Mouse (Mus musculus): ENCODE measurements around the gene Il18.

Il18 gene

DNA sequence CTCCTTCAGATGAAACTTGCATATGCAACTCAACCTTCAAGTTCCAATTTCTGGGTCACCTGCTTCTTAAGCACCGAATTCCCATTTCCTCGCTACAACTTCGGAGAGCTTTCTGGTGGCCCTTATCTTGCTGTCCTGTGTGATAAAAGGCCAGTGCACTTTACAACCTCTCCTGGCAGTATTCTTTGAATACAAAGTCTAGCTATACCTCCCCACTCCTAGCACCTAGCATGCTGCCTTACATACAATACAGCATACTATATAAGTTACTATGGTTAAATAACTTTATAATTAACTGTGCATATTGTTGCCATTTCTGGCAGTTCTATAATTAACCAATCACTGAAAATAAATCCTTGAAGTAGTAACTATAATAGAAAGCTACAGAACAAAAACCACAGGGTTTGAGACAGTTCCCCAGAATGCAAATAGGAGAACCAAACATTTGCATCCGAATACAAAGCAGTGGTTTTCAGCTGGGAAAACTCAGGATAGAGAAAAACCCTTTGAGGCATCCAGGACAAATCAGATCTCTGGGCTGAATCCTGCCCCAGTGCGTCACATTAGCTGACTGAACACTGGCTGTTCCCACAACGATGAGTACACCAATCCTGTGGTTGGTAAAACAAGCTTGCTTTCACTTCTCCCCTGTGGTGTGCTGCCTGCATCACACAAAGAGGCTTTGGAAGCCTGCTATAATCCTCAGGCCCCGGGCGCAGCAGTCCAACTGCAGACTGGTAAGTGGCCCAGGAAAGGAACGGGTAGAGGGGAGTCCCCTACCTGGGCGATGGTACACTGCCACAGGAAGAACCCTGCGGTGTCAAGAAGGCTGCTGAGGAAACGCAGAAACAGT is at the start of gene Il18:
Gene Il18, plus strand, starts transcription at position 587 of the 853 bp plus-strand sequence.
- peak; percentile 76 for DNase-seq (ENCODE audit: low read depth)

DNA sequence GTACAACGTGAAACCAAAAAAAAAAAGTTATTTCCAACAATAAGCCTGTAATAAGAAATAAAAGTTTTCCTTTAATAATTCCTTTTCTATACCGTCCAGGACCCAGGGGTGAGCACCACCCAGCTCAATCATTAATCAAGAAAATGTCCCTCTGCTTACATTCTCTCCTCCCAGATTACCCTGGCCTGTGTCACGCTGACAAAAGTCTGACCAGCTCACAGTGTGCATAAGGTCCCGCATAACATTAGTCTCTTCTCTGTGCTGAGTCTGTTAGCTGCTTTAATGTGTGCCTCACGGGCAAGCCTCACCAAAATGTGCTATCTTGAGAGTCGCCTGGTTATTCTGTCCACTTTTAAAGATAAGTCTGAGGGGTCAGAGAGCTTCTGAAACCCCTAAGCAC is 49.2 kb upstream of the Il18 start:
- DNase-seq (ENCODE audit: low read depth), result no peak

DNA sequence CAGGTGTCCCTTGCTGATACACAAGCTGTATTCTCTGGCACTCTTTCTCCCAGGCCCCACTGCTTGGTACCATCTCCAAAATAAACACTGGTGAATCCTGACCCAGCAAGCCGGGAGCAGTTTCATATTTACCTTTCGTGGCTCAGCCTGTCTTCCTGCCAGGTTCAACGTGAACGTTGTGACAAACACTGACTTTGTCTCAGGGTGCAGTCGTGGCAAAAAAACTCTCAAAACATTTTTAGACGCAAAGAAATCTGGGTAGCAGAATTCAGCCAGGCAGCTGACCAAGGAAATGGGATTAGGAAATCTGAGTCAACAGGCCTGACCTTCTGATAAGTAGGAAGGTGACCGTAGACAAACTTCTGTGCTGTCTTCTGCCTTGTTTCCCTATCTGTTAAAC is 47.1 kb upstream of the Il18 start:
- no peak for DNase-seq (ENCODE audit: low read depth)

DNA sequence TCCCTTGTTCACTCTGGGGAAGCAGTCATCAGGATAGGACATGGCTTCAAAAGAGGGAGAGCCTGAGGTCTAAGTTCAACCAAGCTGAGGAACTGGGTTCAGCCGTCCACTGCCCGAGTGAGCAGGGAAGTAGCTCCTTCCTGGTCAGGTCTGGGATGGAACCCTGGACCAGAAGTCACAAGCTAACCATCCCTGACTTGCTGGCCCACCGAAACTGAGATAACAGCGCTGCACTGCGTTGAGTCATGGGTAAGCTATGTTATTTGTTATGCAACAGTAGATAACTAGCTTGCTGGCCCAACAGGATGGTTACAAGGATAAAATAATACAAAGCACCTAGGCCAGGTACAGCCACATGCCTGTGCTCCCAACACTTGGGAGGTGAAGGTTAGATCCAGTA is 39.2 kb upstream of the Il18 start:
- DNase-seq (ENCODE audit: low read depth), result no peak

DNA sequence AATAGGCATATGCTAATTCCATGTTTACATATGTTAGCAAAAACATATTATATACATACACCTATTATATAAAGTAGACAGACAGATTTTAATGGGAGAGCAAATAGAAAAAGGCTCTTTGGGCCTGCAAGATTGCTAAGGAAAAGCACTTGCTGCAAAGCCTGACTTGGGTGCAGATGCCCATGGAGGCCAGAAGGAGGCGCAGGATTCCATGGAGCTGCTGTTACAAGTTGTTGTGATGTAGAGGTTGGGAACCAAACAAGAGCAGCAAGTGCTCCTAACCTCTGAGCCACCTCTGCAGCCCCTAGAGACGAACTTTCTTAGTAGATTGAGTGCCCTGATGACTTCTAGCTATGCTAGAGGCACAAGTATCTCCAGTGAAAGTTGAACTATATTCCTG is 35.8 kb upstream of the Il18 start:
- DNase-seq (ENCODE audit: low read depth), result no peak

DNA sequence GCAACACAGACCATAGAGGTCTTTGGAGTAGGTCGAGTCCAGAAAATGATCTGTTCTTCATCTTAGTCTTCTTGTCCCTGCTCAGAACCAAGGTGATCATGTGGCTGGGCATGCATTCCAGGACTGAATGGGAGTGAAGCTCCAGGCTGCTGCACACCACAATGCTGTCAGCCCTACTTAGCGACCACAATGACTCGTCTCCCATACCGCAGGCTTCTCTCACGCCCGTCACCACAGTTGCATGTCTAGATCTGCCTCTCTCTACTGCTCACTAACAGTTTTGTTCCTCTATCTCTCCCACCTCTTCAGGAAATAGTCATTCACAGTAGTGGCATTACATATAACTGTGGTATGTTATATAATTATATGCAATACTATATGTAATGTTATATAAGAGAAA is 33.9 kb upstream of the Il18 start:
- DNase-seq (ENCODE audit: low read depth), result no peak

DNA sequence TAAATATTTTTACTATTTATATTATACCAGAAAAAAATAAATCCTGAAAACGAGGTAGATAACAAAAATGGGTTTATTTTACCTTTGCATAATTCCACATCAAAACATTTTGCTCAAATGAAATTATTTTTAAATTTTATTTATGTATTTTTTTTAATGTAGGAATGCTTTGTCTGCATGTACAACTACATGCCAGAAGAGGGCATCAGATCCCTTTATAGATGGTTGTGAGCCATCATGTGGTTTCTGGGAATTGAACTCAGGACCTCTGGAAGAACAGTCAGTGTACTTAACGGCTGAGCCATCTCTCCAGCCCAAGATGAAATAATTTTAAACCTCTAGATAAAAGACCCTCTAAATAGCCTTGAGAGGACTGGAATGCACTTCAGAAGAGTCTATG is 33.1 kb upstream of the Il18 start:
- no peak for DNase-seq (ENCODE audit: low read depth)

DNA sequence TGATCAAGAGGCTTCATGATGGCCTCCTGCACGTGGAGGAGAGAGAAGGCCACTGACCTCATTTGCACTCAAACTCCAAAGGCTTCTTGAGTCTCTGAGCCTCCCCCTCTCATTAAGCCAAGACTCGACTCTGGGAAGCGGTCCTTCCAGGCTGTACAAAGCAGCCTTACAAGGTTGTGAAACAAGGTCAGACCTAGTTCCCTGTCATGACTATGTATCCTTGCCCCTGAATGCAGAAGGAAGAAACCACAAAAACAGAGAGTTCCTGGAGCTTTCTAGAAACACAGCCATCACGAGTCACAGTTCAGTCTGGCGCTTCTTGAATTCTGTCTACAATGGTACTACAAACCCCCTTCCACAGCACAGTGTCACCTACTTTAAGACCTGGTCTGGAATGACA is 32.1 kb upstream of the Il18 start:
- DNase-seq (ENCODE audit: low read depth), result no peak

DNA sequence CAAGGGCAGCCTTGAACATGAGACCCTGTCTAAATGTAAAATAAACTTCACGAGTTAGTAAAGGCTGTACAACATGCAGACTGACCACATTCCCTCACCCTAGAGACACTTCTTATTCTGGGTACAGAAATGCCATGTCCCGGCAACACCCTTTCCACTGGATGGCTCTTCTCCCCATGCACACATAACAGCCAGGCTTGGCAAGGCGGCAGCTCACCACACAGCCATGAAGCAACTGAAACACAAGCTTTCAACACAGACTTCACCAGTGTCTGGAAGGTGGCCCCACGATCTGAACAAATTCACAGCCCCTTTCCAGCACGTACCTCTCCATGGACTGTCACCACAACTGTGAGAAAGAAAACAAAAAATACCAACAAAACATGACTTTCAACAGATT is 29.7 kb upstream of the Il18 start:
- DNase-seq (ENCODE audit: low read depth), result no peak

DNA sequence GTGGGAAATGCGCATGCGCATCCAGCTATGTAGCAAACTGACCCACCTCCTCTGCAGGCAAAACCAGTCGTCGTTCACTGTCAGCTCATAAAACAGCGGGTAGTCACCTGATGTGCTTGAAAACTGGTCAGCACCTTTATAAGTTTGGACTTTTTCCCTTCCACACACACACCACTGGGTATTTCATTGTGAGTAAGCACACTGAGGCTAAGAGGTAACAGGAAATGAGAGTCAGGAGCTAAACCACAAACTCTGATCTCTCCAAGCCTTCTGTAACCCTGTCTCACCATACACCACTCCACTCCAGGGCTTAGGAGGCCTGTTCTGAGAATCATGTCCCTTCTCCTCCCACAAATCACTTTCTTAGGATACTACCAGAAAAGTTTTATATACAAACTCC is 29.0 kb upstream of the Il18 start:
- no peak for DNase-seq (ENCODE audit: low read depth)

DNA sequence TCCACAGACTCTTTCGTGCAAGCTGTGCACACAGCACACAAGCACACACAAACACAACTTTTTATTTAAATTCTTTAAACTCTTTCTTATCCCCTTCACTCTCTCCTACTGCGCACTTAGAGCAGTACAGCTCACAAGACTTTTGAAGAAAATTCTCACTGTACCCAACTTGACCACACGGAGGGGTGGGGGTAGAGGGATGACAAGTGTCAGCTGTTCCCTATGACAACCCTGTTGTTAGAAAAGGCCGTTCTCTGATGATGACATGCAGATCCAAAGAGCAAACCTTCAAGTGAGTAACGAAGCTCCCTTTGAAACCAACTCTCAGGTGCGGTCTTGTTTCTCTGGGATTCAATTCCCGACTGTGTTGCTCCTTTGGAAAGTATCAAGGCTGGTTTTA is 26.8 kb upstream of the Il18 start:
- DNase-seq (ENCODE audit: low read depth), result no peak

DNA sequence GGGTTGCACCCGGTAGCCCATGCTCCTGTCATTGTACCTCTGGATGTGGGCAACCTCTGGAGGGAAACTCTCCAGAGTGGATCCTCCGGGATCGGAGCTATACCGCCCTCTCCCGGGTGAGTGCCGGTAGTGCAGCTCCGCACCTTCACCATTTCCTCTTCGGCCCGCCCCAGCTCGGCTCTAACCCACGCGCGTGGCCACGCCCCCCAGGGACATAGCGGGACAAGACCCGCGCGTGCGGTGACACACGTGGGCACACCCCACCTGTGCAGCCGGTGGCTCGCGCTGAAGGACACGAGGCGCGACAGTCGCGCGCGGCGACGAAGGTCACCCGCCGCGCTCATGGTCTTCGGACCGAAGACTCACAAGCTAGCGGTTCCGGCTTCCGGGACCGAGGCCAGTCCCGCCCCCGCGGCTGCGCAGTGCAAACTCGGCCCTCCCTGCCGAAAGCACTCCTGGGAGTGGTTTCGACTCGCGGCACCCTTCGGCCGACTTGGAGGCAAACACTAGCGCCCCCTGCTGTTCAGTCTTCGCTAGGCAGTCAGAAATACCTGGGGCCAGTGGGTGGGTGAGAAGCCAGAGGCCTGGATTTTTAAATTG is 26.2 kb upstream of the Il18 start, which contains the start of gene Pts:
Gene Pts, minus strand, starts transcription at position 432 of the 600 bp plus-strand sequence.
- DNase-seq (ENCODE audit: low read depth), result peak; percentile 92

DNA sequence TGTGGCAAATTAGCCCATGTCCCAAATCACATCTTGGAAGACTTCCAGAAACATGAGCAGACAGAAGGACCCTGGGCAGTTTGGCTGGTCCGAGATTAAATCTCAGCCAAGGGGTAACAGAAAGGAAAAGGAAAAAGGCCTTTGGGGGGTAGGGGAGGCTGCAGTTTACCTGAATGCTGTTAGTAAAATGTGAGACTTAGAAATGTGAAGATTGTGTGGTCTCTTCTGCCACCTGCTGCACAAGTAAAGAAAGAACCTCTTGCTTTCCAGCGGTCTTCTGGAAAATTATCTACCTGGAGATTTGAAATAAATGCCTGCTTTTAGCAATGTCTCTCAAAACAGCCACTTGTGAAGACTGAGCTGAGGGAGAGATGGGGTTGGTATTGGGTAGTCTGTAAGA is 23.7 kb upstream of the Il18 start:
- DNase-seq (ENCODE audit: low read depth), result no peak

DNA sequence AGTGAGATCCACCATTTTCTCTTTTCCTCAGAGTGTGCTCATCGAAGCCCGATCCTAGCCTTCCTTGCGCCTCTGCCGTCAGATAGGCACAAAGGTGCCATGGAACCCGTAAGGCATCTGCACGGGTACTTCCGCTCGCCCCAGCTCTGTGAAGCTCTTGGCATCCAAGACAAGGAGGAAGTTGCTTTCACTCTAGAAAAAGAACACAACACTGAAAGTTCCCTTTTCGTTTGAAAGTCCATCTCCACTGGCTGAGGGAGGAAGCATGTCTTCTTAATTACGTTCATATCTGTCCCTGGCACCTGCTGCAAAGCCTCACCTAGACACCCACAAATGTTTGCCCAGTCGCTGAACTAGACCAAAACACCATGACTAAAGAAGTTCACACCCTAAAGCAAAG is 21.3 kb upstream of the Il18 start:
- no peak for DNase-seq (ENCODE audit: low read depth)

DNA sequence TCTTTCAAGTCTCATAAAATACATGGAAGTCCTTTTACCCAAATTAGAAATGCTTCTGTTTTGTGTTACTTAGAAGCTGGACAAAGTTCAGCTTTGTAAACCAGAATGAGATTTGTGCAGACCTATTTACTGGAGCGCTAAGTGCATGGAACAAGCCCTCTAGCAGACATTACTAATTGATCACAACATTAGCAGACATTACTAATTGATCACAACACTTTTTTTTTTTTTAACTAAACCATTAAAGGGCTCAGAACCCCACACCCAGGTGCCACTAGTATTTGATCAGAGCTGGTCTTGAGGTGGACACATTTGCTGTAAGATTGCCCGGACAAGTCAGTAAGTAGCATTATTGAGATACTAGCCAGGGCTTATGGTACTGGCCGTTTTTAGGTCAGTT is 20.8 kb upstream of the Il18 start:
- no peak for DNase-seq (ENCODE audit: low read depth)

DNA sequence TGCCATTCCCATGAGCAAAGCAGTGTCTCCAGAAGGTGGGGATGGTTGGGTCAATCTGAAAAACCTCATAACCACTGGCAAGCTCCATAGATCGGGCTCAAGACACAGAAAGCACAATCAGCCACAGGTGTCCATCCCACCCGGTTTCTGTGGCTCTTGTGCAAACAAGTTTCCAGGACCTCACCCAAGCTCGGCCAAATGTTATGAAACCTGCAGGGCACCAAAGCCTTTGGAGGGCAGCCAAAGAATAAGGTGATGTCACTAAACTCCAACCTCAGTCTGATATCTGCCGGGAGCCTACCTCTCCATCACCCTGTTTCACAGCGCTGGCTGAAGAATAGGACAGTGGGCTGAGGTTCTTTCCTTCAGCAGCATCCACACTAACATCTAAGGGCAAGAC is 18.7 kb upstream of the Il18 start:
- no peak for DNase-seq (ENCODE audit: low read depth)

DNA sequence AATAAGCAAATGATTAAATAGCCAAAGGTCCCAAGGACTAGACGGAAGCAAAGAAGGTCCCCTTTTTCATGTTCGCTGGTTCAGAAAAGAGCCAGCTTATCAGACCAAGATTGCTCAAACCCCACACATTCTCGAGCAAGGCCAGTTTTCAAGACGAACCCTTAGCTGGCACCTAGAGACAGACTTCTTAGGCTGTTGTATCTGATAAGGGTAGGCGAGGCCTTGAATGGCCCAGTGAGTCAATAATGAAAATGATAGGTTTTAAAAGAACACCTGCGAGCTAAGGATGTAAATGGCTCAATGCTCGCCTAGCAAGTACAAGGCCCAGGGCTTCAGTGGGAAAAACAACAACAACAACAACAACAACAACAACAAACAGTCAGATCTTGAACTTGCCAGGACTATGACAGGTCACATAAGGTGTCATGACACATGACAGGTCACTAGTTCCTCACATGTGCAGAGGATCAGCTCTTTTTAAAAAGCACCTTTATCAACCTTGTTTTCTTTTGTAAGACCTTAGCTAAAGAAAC is 18.0 kb upstream of the Il18 start:
- DNase-seq (ENCODE audit: low read depth), result no peak

DNA sequence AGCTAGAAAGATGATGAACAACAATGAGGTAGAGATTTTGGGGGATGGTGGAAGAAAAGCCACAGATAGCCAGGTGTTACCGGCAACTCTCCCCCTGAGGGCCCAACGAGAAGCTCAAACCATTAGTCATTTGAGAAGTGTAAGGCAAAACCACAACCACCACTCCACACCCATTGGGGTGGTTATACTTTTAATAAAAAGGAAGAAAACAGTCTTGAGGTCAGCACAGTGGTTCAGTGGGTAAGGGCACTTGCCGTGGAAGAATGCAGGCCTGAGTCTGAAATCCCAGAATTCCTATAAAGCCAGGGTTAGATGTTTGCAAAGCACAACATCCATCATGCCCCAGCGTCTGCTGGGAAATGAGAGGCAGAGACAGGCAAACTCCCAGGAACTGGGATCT is 17.3 kb upstream of the Il18 start:
- no peak for DNase-seq (ENCODE audit: low read depth)

DNA sequence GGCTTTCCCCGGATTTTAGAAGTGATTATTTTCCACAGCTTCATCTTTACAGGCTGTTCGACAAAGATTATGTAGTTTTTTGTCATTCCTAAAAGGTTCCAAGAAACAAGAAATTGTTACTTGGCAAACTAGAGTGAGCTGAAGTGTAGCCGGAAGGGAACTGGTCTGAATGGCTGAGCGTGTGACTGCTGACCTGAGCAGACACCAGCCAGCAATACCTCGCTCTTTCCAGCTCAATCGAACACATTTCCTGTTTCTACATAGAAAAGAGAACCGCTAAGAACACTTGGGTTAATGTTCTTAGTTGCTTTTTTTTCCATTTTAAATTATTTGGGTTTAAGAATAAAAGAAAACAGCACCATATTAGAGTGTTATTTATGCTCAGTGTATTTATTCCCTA is 14.5 kb upstream of the Il18 start:
- no peak for DNase-seq (ENCODE audit: low read depth)

DNA sequence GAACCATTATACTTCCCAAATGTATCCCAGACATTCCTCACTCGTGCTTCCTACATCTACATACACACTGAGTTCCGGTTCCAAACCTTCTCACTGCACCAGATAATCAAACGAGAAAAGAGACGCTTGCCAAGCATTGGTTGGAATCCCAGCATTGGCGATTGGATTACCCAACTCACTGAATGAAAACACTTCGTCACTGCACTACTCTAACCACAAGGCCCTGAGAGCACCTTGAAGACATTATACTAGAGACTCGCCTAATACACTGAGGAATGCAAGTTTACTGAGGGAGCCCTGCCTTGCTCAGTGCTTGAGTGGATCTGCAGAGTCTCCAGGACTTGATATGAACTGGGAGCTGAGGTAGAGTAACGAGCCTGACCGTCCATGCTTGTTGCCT is 12.2 kb upstream of the Il18 start:
- DNase-seq (ENCODE audit: low read depth), result peak; percentile 42

DNA sequence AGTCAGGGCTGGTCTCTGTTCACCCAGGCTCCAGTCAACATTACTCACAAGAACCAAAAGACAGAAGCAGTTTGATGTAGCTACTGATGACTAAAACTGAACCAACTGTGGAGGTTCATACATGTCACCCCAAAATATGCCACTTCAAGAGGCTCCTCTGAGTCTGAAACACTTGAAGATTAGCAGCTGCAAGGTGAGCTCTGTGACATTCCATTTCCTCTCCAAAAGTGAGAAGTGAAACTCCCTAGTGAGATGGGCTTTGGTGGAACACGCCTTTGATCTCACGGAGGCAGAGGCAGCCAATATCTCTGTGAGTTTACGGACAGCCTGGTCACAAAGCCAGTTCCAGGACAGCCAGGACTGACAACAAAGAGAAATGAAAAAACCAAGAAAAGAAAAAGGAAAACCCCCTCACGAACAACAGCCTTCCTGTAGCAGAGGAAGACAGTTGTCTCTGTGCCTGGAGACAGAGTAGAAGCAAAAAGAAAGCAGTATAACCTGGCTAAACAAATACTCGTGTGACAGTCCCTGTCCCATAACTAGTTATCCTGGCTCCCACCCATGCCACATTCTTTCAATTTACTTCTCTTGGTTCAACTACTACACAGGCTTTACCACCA is 6.7 kb upstream of the Il18 start:
- no peak for DNase-seq (ENCODE audit: low read depth)

DNA sequence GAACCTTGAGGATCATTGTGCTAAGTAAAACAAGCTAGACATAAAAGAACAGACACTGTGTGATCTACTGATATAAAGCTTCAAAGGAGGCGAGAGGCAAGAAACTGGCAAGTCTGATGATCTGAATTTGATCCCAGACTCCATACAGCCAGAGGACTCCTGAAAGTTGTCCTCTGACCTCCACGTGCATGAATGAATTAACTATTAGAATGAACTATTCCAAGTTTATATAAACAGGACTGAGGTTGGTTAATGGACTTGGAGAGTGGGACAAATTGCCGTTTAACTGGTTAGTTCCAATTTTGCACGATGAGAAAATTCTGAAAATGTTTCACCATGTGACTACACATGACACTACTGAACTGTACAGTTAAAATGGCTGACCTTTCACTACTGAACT is 5.7 kb upstream of the Il18 start:
- DNase-seq (ENCODE audit: low read depth), result no peak

DNA sequence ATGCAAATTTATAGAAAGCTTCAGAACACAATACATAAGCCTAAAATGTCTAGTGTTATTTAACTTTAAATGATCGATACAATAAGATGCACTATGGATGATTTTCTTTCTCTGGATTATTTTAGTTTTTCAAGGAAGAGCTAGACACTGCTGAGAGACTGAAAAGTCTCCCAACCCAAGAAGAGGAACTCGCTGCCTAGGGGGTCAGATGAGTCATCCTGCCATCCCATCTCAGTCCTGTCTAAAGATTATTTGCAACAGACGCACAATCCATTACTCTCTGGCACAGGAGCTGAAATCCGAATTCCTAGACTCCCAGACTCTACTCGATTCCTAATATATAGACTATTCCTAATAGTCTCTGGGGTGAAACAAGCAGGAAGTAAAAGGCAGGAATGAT is 2.4 kb upstream of the Il18 start:
- DNase-seq (ENCODE audit: low read depth), result no peak

Measured in fibroblast of lung, adult 2 months (primary cell).